Mouse (Mus musculus): Measurements from ENCODE around the gene Kdelr1. TPM values are rescaled to one million over a fixed set of nuclear protein-coding genes. Genes with fewer than 3 reads are reported as not detected.
A peak's percentile ranks its signal among the peaks of the same experiment; 100 is the strongest.
"Not testable (repeated sequence)": the region's sequence is repeated elsewhere in the genome, so short reads cannot be mapped to it uniquely, and the experiment has no call there.

Gene Kdelr1
- polyA plus RNA-seq, 1 experiment from 2014 or later = 41.2 TPM

DNA sequence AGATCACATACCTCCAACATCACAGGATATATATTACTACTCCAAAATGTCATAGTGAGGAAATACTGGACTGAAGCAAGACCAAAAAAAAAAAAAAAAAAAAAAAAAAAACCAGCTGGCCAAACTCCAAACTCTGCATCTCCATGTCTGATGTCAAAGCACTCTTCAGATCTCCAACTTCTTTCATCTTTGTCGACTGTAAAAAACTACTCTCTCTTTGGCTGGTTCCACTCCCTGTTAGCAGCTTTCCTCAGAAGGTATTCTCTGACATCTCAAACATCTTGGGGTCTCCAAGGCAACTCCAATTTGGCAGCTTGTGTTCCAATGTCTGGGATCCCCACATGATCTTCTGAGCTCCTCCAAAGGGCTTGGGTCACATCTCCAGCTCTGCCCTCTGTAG is 5.7 kb downstream of the Kdelr1 start, which contains the start of gene Grin2d:
Gene Grin2d, minus strand, starts transcription at position 101 of the 400 bp plus-strand sequence.
- not testable (repeated sequence) for H3K9me3 ChIP-seq (replicated peaks); H3K27me3 ChIP-seq (ENCODE audit: low read depth, poor library complexity, severe bottlenecking); H3K27ac ChIP-seq; DNase-seq (ENCODE audit: low spot score); H3K4me3 ChIP-seq
- 97% methylated on average over 1 of the region's 1 CpGs for WGBS
- Histone ChIP-seq H3K4me1 (peaks cover 17% of the 10 kb centered on the region), H3K36me3 (peaks cover 93% of the 10 kb centered on the region)

DNA sequence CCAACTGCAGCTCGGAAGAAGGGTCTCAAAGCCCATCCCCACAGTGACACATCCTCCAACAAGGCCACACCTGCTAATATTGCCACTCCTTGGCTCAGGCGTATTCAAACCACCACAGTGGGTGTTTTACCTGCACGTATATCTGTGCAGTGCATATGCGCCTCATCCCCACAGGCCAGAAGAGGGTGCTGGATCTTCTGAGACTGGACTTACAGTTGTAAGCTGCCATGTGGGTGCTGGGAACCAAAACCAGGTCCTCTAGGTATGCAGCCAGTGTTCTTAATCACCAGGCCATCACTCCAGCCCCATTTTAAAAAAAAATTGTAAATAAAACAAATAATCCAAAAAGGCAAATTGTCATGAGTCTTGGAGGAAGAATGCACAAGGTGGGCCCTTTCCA is 8.0 kb downstream of the Kdelr1 start:
- Histone ChIP-seq H3K4me1 (no peaks in the 10 kb centered on the region), H3K9me3 (replicated peaks) (no peaks in the 10 kb centered on the region), H3K4me3 (no peak overlapping the region), H3K27ac (no peak overlapping the region), H3K36me3 (peaks cover 98% of the 10 kb centered on the region), H3K27me3 (ENCODE audit: low read depth, poor library complexity, severe bottlenecking) (no peaks in the 10 kb centered on the region)
- 94% methylated on average over 4 of the region's 4 CpGs for WGBS
- DNase-seq (ENCODE audit: low spot score) = no peak

DNA sequence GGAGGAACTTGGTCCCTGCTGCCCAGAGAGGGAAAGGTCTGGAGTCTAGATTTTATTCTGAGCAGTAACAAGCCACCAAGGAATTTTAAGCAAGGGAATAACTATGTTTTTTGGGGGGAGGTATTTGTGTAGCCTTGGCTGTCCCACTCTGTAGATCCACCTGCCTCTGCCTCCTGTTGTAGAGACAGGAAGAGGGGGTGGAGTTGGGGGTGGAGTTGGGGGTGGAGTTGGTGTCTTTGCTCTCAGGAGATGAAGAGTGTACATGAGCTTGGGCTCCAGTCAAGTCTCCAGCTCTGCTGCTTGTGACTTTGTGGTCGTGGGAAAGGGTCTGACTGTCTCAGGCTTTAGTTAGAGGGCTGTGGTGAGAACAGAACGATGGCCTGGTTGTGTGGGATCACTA is 8.4 kb downstream of the Kdelr1 start:
- DNase-seq (ENCODE audit: low spot score) = no peak
- Histone ChIP-seq H3K36me3 (peaks cover 98% of the 10 kb centered on the region), H3K9me3 (replicated peaks) (no peaks in the 10 kb centered on the region), H3K27me3 (ENCODE audit: low read depth, poor library complexity, severe bottlenecking) (no peaks in the 10 kb centered on the region), H3K4me1 (no peaks in the 10 kb centered on the region), H3K27ac (no peak overlapping the region), H3K4me3 (no peak overlapping the region)
- WGBS = 96% methylated on average over 2 of the region's 2 CpGs

DNA sequence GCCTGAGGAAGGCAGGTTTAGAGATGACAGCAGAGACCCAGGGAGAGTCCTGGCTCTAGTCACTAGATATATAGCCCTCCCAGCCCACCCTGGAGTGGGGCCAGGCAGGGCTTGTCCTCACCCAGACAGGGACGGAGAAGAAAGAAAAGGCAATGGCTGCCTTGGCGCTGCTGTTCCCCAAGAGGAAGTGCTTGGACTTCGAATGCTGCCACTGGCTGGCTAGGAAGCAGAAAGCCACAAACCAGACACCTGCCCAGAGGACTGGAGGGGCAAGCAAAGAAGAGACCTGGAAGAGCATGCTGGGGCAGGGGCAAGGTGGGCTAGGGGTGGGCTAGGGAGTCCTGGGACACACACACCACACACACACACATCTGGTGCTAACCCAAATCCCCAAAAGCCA is 14.7 kb downstream of the Kdelr1 start:
- Histone ChIP-seq H3K9me3 (replicated peaks) (no peaks in the 10 kb centered on the region), H3K4me3 (0 out of 2 replicates have a peak overlapping the region, but pooled peaks have one; percentile 11), H3K27ac (no peak overlapping the region), H3K27me3 (ENCODE audit: low read depth, poor library complexity, severe bottlenecking) (no peaks in the 10 kb centered on the region), H3K36me3 (peaks cover 38% of the 10 kb centered on the region), H3K4me1 (0 out of 2 replicates have a peak, but pooled peaks cover 6% of the 10 kb centered on the region)
- WGBS = 63% methylated on average over 3 of the region's 3 CpGs
- DNase-seq (ENCODE audit: low spot score) = no peak

DNA sequence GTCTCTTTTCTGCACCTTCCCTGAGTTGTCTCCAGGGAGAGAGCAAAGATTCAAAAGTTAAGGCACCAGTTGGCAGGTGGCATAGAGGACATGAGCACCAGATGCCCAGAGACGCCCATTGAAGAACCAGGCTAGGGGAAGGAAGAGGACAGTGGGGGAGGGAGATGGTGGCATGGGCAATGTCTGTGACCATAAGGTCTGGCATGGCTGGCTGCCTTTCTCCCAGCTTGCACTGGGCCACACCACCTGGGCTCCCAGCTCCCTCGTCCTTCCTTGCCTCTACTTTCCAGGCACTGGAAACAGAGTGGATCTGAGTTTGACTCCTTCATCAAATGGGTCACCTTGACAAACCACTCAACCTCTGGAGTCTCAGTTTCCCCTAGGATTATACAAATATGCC is 20.1 kb downstream of the Kdelr1 start:
- Histone ChIP-seq H3K4me3 (no peak overlapping the region), H3K27ac (no peak overlapping the region), H3K27me3 (ENCODE audit: low read depth, poor library complexity, severe bottlenecking) (0 out of 2 replicates have a peak, but pooled peaks cover 5% of the 10 kb centered on the region), H3K4me1 (peaks cover 17% of the 10 kb centered on the region), H3K36me3 (no peaks in the 10 kb centered on the region), H3K9me3 (replicated peaks) (no peaks in the 10 kb centered on the region)
- no peak for DNase-seq (ENCODE audit: low spot score)
- WGBS = 96% methylated on average over 2 of the region's 2 CpGs

DNA sequence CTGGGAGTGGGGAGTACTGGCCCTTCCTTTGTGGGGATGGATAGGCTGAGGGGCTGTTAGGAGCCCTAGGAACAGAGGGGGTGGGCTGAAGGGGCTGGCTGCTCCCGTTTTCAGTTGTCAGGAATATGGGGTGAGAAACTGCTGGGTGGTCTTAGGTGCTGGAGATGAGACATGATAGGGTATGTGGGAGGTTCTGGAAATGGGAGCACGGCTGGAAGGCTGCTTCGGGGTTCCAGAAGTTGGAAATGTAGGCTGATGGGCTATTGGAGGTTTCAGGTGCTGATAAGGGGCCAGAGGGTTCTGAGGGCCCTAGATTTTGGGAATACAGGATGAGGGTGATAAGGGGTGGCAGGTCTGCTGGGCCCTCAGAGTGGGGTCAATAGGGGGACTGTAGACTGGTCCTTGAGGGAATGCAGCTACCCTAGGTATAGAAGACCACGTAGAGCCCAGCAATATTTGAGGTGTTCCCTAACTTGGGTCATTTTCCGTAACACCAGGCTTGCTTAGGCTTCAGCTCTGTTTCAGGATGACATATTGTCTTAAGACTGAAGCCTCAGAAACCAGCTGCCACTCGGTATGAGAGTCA is 23.5 kb downstream of the Kdelr1 start:
- whole genome bisulfite sequencing = 77% methylated on average over 6 of the region's 6 CpGs
- DNase-seq (ENCODE audit: low spot score) = no peak
- H3K4me1 ChIP-seq = peaks cover 20% of the 10 kb centered on the region
- H3K36me3 ChIP-seq = no peaks in the 10 kb centered on the region
- H3K4me3 ChIP-seq = peak overlapping the region; percentile 62
- H3K27me3 ChIP-seq (ENCODE audit: low read depth, poor library complexity, severe bottlenecking) = 0 out of 2 replicates have a peak, but pooled peaks cover 5% of the 10 kb centered on the region
- H3K9me3 ChIP-seq (replicated peaks) = no peaks in the 10 kb centered on the region
- peak overlapping the region; percentile 89 for H3K27ac ChIP-seq

GRCm38 (mm10) chr7:45896517-45897257 is 24.1 kb downstream of the Kdelr1 start, which contains the start of the genes Syngr4 and Tmem143:
Gene Syngr4, minus strand, starts transcription at chr7:45896714.
Gene Tmem143, plus strand, starts transcription at chr7:45896941.
- H3K4me1 ChIP-seq = peaks cover 18% of the 10 kb centered on the region
- peak within 1 kb of the TSS; percentile 62 for H3K4me3 ChIP-seq
- peak within 1 kb of the TSS; percentile 89 for H3K27ac ChIP-seq
- DNase-seq (ENCODE audit: low spot score) = peak; percentile 94
- H3K36me3 ChIP-seq = no peaks in the 10 kb centered on the region
- WGBS = 1% methylated on average over 40 of the region's 40 CpGs
- 0 out of 2 replicates have a peak, but pooled peaks cover 5% of the 10 kb centered on the region for H3K27me3 ChIP-seq (ENCODE audit: low read depth, poor library complexity, severe bottlenecking)
- no peaks in the 10 kb centered on the region for H3K9me3 ChIP-seq (replicated peaks)

- 1% methylated on average over 19 of the region's 19 CpGs for WGBS
- DNase-seq (ENCODE audit: low spot score) = peak; percentile 69
- no peaks in the 10 kb centered on the region for H3K36me3 ChIP-seq
- peak overlapping the region; percentile 89 for H3K27ac ChIP-seq
- H3K4me1 ChIP-seq = peaks cover 17% of the 10 kb centered on the region
- H3K27me3 ChIP-seq (ENCODE audit: low read depth, poor library complexity, severe bottlenecking) = 0 out of 2 replicates have a peak, but pooled peaks cover 5% of the 10 kb centered on the region
- peak overlapping the region; percentile 62 for H3K4me3 ChIP-seq
- no peaks in the 10 kb centered on the region for H3K9me3 ChIP-seq (replicated peaks)
Observed at GRCm38 (mm10) chr7:45897258-45897757, 24.7 kb downstream of the Kdelr1 start.

DNA sequence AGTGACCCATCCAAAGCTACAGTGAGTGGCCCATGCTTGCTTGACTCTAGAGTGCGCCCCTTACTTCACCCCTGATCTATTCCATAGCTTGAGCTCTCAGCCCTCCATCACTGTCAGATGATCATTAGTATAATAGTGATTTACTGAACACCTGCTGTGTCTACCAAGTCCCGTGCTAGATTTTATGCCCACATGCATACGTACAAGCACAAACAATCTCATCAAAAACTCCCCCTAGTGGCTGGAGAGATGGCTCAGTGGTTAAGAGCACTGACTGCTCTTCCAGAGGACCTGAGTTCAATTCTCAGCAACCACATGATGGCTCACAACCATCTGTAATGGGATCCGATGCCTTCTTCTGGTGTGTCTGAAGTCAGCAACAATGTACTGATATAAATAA is 25.6 kb downstream of the Kdelr1 start:
- Histone ChIP-seq H3K4me1 (peaks cover 21% of the 10 kb centered on the region), H3K4me3 (peak overlapping the region; percentile 62; the same call in 1 of the 2 replicates)
- H3K27me3 ChIP-seq (ENCODE audit: low read depth, poor library complexity, severe bottlenecking); DNase-seq (ENCODE audit: low spot score); H3K9me3 ChIP-seq (replicated peaks); H3K27ac ChIP-seq; H3K36me3 ChIP-seq: not testable (repeated sequence)
- 64% methylated on average over 4 of the region's 4 CpGs for WGBS

GRCm38 (mm10) chr7:45901562-45901961 is 29.0 kb downstream of the Kdelr1 start:
- no peak overlapping the region for H3K27ac ChIP-seq
- no peaks in the 10 kb centered on the region for H3K36me3 ChIP-seq
- no peak for DNase-seq (ENCODE audit: low spot score)
- no peaks in the 10 kb centered on the region for H3K9me3 ChIP-seq (replicated peaks)
- no peak overlapping the region for H3K4me3 ChIP-seq
- H3K4me1 ChIP-seq = peaks cover 15% of the 10 kb centered on the region
- 56% methylated on average over 5 of the region's 5 CpGs for WGBS
- H3K27me3 ChIP-seq (ENCODE audit: low read depth, poor library complexity, severe bottlenecking) = no peaks in the 10 kb centered on the region

DNA sequence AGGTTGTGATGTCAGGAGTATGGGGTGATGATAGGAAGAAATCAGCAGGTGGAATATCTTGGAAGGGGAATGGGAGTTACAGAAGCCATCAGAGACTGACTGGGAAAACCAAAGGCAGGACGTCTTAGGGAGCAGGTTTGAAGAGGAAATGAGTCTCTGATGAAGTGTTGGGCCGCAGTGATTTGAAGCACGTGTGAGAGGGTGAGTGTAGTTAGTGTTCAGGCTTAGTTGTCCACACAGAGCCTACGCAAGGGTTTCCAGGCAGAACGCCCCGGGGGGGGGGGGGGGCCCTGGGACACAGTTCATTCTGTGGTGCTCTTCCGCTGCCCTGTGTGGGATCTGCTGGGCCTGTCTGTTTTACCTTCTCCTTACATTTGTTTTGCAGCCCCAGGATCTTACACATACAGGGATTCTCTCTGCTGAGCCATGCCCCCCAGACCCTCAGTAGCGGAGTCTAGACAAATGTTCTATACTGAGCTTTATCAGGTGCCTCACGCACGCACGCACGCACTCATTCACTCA is 30.0 kb downstream of the Kdelr1 start:
- no peaks in the 10 kb centered on the region for H3K27me3 ChIP-seq (ENCODE audit: low read depth, poor library complexity, severe bottlenecking)
- H3K27ac ChIP-seq = no peak overlapping the region
- no peaks in the 10 kb centered on the region for H3K9me3 ChIP-seq (replicated peaks)
- peak; percentile 53 for DNase-seq (ENCODE audit: low spot score)
- H3K4me3 ChIP-seq = no peak overlapping the region
- peaks cover 11% of the 10 kb centered on the region for H3K4me1 ChIP-seq
- no peaks in the 10 kb centered on the region for H3K36me3 ChIP-seq
- 78% methylated on average over 12 of the region's 12 CpGs for WGBS

DNA sequence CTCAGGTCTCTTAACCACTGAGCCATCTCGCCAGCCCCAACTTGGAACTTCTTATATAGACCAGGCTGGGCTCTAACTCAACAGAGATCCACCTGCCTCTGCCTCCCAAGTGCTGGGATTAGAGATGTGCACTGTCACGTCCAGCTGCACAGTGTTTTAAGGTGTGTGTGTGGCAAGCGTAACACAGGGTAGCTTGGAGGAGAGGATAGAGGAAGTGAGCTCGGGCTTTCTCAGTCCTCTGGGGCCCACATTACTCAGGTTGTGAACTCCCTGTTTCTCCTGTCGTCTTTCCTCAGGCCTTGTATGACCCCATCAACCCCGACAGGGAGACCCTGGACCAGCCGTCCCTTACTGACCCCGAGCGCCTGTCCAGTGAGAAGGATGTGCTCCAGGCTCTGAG is 34.0 kb downstream of the Kdelr1 start:
- H3K27me3 ChIP-seq (ENCODE audit: low read depth, poor library complexity, severe bottlenecking) = no peaks in the 10 kb centered on the region
- H3K4me3 ChIP-seq = no peak overlapping the region
- H3K4me1 ChIP-seq = peaks cover 4% of the 10 kb centered on the region; the same call in 1 of the 2 replicates
- DNase-seq (ENCODE audit: low spot score) = no peak
- H3K36me3 ChIP-seq = peaks cover 31% of the 10 kb centered on the region
- H3K9me3 ChIP-seq (replicated peaks) = no peaks in the 10 kb centered on the region
- WGBS = 87% methylated on average over 9 of the region's 9 CpGs
- no peak overlapping the region for H3K27ac ChIP-seq

DNA sequence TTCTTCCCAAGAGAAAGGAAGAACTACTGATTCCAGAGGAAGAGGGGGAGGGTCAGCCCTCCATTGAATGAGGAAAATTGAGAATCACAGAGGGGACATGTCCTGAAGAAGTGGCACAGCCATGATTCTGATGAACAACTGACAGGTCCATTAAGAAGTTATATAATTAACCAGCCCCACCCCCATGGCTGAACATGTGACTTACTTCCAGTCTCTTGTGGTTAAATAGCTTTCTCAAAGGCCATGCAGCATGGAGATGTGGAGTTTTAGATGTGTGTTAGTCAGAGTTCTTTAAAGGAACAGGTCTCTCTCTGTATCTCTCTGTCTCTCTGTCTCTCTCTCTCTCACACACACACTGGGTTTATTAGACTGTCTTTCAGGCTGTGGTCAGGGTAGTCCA is 35.8 kb downstream of the Kdelr1 start:
- DNase-seq (ENCODE audit: low spot score) = no peak
- no peaks in the 10 kb centered on the region for H3K27me3 ChIP-seq (ENCODE audit: low read depth, poor library complexity, severe bottlenecking)
- peaks cover 35% of the 10 kb centered on the region for H3K36me3 ChIP-seq
- H3K9me3 ChIP-seq (replicated peaks) = no peaks in the 10 kb centered on the region
- H3K4me3 ChIP-seq = no peak overlapping the region
- H3K27ac ChIP-seq = no peak overlapping the region
- no peaks in the 10 kb centered on the region for H3K4me1 ChIP-seq

Measured in limb, embryonic 10.5 days (tissue).